Mouse (Mus musculus): Measurements from ENCODE around the gene Ddx24. TPM values are rescaled to one million over a fixed set of nuclear protein-coding genes. Genes with fewer than 3 reads are reported as not detected.
A peak's percentile ranks its signal among the peaks of the same experiment; 100 is the strongest.

Ddx24 gene
- total RNA-seq, 2 experiments from 2014 or later, result 123 to 143 TPM

- intact Hi-C loops (cut with DNase I), result no loop called here
- no peak for DNase-seq
Observed at GRCm38 (mm10) chr12:103391098-103391497, 34.5 kb downstream of the Ddx24 start.

- intact Hi-C loops (cut with DNase I), result no loop called here
- no peak for DNase-seq
Observed at GRCm38 (mm10) chr12:103389982-103390381, 35.6 kb downstream of the Ddx24 start.

GRCm38 (mm10) chr12:103389348-103389727 lies 36.3 kb downstream of the Ddx24 start:
- intact Hi-C loops (cut with DNase I), result no loop called here
- DNase-seq, result no peak

- intact Hi-C loops (cut with DNase I), result no loop called here
- peak; percentile 97 for DNase-seq
Observed at GRCm38 (mm10) chr12:103388505-103389347, 36.9 kb downstream of the Ddx24 start, which contains the start of gene Otub2. Otub2 (plus strand) TSS chr12:103388682.

- no peak for DNase-seq
- intact Hi-C loops (cut with DNase I), result no loop called here
Observed at GRCm38 (mm10) chr12:103380226-103380625, 45.4 kb downstream of the Ddx24 start.

GRCm38 (mm10) chr12:103376774-103377173 lies 48.9 kb downstream of the Ddx24 start:
- DNase-seq, result no peak
- intact Hi-C loops (cut with DNase I), result no loop called here

GRCm38 (mm10) chr12:103376124-103376523 lies 49.5 kb downstream of the Ddx24 start:
- intact Hi-C loops (cut with DNase I), result no loop called here
- peak; percentile 51 for DNase-seq

GRCm38 (mm10) chr12:103373530-103374236 lies 51.9 kb downstream of the Ddx24 start:
- no peak for DNase-seq
- intact Hi-C loops (cut with DNase I), result no loop called here

- intact Hi-C loops (cut with DNase I), result no loop called here
- peak; percentile 51 for DNase-seq
Observed at GRCm38 (mm10) chr12:103371711-103372110, 53.9 kb downstream of the Ddx24 start.

GRCm38 (mm10) chr12:103370861-103371260 lies 54.8 kb downstream of the Ddx24 start:
- intact Hi-C loops (cut with DNase I), result no loop called here
- DNase-seq, result no peak

GRCm38 (mm10) chr12:103368777-103369176 lies 56.9 kb downstream of the Ddx24 start:
- no peak for DNase-seq
- intact Hi-C loops (cut with DNase I), result no loop called here

- intact Hi-C loops (cut with DNase I), result no loop called here
- DNase-seq, result no peak
Observed at GRCm38 (mm10) chr12:103368326-103368669, 57.3 kb downstream of the Ddx24 start.

GRCm38 (mm10) chr12:103367620-103368325 lies 57.9 kb downstream of the Ddx24 start:
- intact Hi-C loops (cut with DNase I), result no loop called here
- peak; percentile 88 for DNase-seq

- intact Hi-C loops (cut with DNase I), result no loop called here
- no peak for DNase-seq
Observed at GRCm38 (mm10) chr12:103367171-103367570, 58.5 kb downstream of the Ddx24 start.

- DNase-seq, result no peak
- intact Hi-C loops (cut with DNase I), result no loop called here
Observed at GRCm38 (mm10) chr12:103362336-103362735, 63.3 kb downstream of the Ddx24 start.

GRCm38 (mm10) chr12:103361539-103362307 lies 63.9 kb downstream of the Ddx24 start:
- DNase-seq, result no peak
- intact Hi-C loops (cut with DNase I), result no loop called here

GRCm38 (mm10) chr12:103360812-103361211 lies 64.8 kb downstream of the Ddx24 start:
- intact Hi-C loops (cut with DNase I), result no loop called here
- no peak for DNase-seq

GRCm38 (mm10) chr12:103358951-103359801 lies 66.5 kb downstream of the Ddx24 start:
- DNase-seq, result no peak
- intact Hi-C loops (cut with DNase I), result no loop called here

- DNase-seq, result no peak
- intact Hi-C loops (cut with DNase I), result no loop called here
Observed at GRCm38 (mm10) chr12:103358216-103358615, 67.4 kb downstream of the Ddx24 start.

Data from left cerebral cortex, postnatal 4 days (tissue).